Mouse (Mus musculus) gastrocnemius, postnatal 4 days (tissue): ENCODE results near the gene Sympk. TPM values are rescaled to one million over a fixed set of nuclear protein-coding genes. Genes with fewer than 3 reads are reported as not detected.
"Not testable (repeated sequence)": the region's sequence is repeated elsewhere in the genome, so short reads cannot be mapped to it uniquely, and the experiment has no call there.

ENCODE experiments used
- DNase-seq, 2 experiments: peaks; one replicate each; pipeline ENCODE4 v3.0.0; 2021 to 2022; ENCODE audit warnings: low spot score in 2 of 2, mixed read lengths in 2 of 2
- total RNA-seq, 2 experiments: library from RNA; stranded (reverse); gene quantifications; 2 replicates each; pipeline ENCODE4 v1.2.3; 2021

The Sympk gene
- total RNA-seq, 2 experiments from 2014 or later: 61.4 to 63.8 TPM

- no peak for DNase-seq
These were observed 27.0 kb downstream of the Sympk start for GRCm38 (mm10) chr7:19051161-19051560.

GRCm38 (mm10) chr7:19052345-19053135 is 28.4 kb downstream of the Sympk start:
- no peak for DNase-seq

- DNase-seq: no peak
These were observed 29.0 kb downstream of the Sympk start for GRCm38 (mm10) chr7:19053136-19053532.

- peak in 1 of 2 experiments; percentile 60 for DNase-seq
These were observed 30.0 kb downstream of the Sympk start, which contains the start of gene Rsph6a for GRCm38 (mm10) chr7:19054047-19054776. Gene Rsph6a (plus strand): TSS chr7:19054690.

GRCm38 (mm10) chr7:19054777-19055076 is 30.6 kb downstream of the Sympk start:
- DNase-seq: no peak

- no peak for DNase-seq
These were observed 30.9 kb downstream of the Sympk start for GRCm38 (mm10) chr7:19055108-19055507.

GRCm38 (mm10) chr7:19057405-19057804 is 33.2 kb downstream of the Sympk start:
- no peak for DNase-seq

- DNase-seq: no peak
These were observed 41.7 kb downstream of the Sympk start for GRCm38 (mm10) chr7:19065896-19066295.

GRCm38 (mm10) chr7:19067063-19067462 is 42.9 kb downstream of the Sympk start:
- DNase-seq: peak in 1 of 2 experiments; percentile 10

GRCm38 (mm10) chr7:19067935-19068334 is 43.8 kb downstream of the Sympk start:
- DNase-seq: peak in 1 of 2 experiments; percentile 11

- DNase-seq: peak in 1 of 2 experiments; percentile 64
These were observed 44.5 kb downstream of the Sympk start for GRCm38 (mm10) chr7:19068707-19069106.

- DNase-seq: peak in 1 of 2 experiments; percentile 27
These were observed 45.3 kb downstream of the Sympk start for GRCm38 (mm10) chr7:19069500-19069899.

GRCm38 (mm10) chr7:19071024-19071423 is 46.8 kb downstream of the Sympk start:
- DNase-seq: not testable (repeated sequence)

- DNase-seq: peak in 1 of 2 experiments; percentile 32
These were observed 49.3 kb downstream of the Sympk start for GRCm38 (mm10) chr7:19073504-19073903.

GRCm38 (mm10) chr7:19074494-19074893 is 50.3 kb downstream of the Sympk start:
- DNase-seq: no peak

GRCm38 (mm10) chr7:19075231-19075630 is 51.1 kb downstream of the Sympk start:
- DNase-seq: no peak

- peak; percentile 84 to 94 for DNase-seq
These were observed 51.8 kb downstream of the Sympk start, which contains the start of gene Dmwd for GRCm38 (mm10) chr7:19075723-19076585. Gene Dmwd (plus strand): TSS chr7:19076227.

GRCm38 (mm10) chr7:19076586-19076991 is 52.4 kb downstream of the Sympk start:
- DNase-seq: peak in 1 of 2 experiments; percentile 25

GRCm38 (mm10) chr7:19077761-19078160 is 53.6 kb downstream of the Sympk start:
- DNase-seq: no peak

- no peak for DNase-seq
These were observed 54.6 kb downstream of the Sympk start for GRCm38 (mm10) chr7:19078732-19079131.

- DNase-seq: no peak
These were observed 56.3 kb downstream of the Sympk start for GRCm38 (mm10) chr7:19080451-19080950.
